Mouse (Mus musculus): ENCODE data around the gene Trp53tg5.

- TF ChIP-seq POLR2A (IDR thresholded peaks at IDR 0.05; ENCODE audit: borderline replicate concordance, extremely low read depth, low read depth, low read length), result peak; percentile 15; the same call in 1 of the 2 replicates
- no peak for TF ChIP-seq CTCF (IDR thresholded peaks at IDR 0.05; ENCODE audit: insufficient read depth, low read length)
Measured at GRCm38 (mm10) chr2:164513389-164513788, 39.9 kb upstream of the Trp53tg5 start.
